Mouse (Mus musculus) spleen, adult 2 months (tissue): Measurements from ENCODE around the gene Adam33.

Source experiments
- CTCF ChIP-seq: fragments of 200-500 bp; IDR thresholded peaks from 2 replicates; pipeline ENCODE4 v1.5.1; 2011; ENCODE audit warnings: mild to moderate bottlenecking, inconsistent platforms; ENCODE audit not compliant: insufficient read depth, insufficient read length, insufficient replicate concordance; ENCODE audit errors: extremely low read depth
- POLR2A ChIP-seq: fragments of 200-500 bp; IDR thresholded peaks from 2 replicates; pipeline ENCODE4 v1.6.1; 2011; ENCODE audit warnings: low read depth, low read length, inconsistent platforms

DNA sequence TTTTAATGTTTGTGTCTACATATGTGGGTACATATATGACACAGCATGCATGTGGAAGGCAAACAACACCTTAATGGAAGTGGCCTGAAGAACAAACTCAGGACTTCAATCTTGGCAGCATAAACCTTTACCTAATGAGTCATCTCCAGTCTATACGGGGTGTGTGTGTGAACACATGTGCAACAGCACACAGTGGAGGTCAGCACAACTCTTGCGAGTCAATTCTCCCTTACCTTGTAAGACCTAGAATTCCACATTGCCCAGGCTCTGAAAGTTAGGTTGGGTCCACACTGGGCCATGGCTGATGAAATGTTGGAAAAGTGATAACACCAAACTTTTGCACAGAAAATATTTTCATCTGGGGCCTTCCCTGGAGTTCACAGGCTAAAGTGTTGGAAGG lies 33.1 kb downstream of the Adam33 start:
- TF ChIP-seq CTCF (no peak), POLR2A (no peak)
